Mouse (Mus musculus) liver, embryonic 14.5 days (tissue): ENCODE measurements around the gene Dnm1. TPM values are rescaled to one million over a fixed set of nuclear protein-coding genes. Genes with fewer than 3 reads are reported as not detected.

Source experiments
- ATAC-seq: fragments of 200-750 bp; cut with Nextera tagmentation; 2 replicates; pipeline ENCODE4 v1.8.0; 2017; ENCODE audit warnings: moderate number of reproducible peaks, mild to moderate bottlenecking, moderate library complexity; ENCODE audit not compliant: insufficient read depth
- DNase-seq, 3 experiments: peaks; one replicate each; pipeline ENCODE4 v3.0.0-alpha.2; 2012 to 2013; ENCODE audit warnings: low read depth in 3 of 3, low spot score in 3 of 3
- H3K27ac ChIP-seq: fragments of 300-500 bp; sonication (generic); 2 replicates; pipeline ENCODE4 v1.5.1; 2014; ENCODE audit warnings: moderate library complexity, mild to moderate bottlenecking, control low read depth, inconsistent platforms
- H3K27me3 ChIP-seq: fragments of 300-500 bp; sonication (generic); 2 replicates; pipeline ENCODE4 v1.6.1; 2014; ENCODE audit warnings: mild to moderate bottlenecking, low read length, moderate library complexity; ENCODE audit not compliant: control insufficient read depth, insufficient read depth
- H3K36me3 ChIP-seq: fragments of 300-500 bp; sonication (generic); replicated peaks from 2 replicates; pipeline ENCODE4 v1.6.1; 2014; ENCODE audit warnings: low read depth; ENCODE audit not compliant: control insufficient read depth, insufficient read depth
- H3K4me1 ChIP-seq, 2 experiments: fragments of 200-500 bp in 1 of 2; fragments of 300-500 bp in 1 of 2; sonication (generic) in 1 of 2; replicated peaks; 2 replicates each; pipeline ENCODE4 v1.6.1; 2012 to 2014; ENCODE audit warnings: antibody characterized with exemption in 1 of 2, inconsistent platforms in 1 of 2, low read length in 1 of 2; ENCODE audit not compliant: control insufficient read depth in 2 of 2, insufficient read depth in 2 of 2
- H3K4me2 ChIP-seq: fragments of 300-500 bp; sonication (generic); 2 replicates; pipeline ENCODE4 v1.6.1; 2014; ENCODE audit warnings: low read depth, mild to moderate bottlenecking, control low read depth, moderate library complexity
- H3K4me3 ChIP-seq, 2 experiments: fragments of 200-500 bp in 1 of 2; fragments of 300-500 bp in 1 of 2; sonication (generic) in 1 of 2; 2 replicates each; pipeline ENCODE4 v1.5.1; 2012 to 2014; ENCODE audit warnings: low read depth in 2 of 2, low read length in 2 of 2, mild to moderate bottlenecking in 2 of 2, control low read depth in 1 of 2, inconsistent platforms in 1 of 2, moderate library complexity in 1 of 2; ENCODE audit not compliant: insufficient read depth in 1 of 2
- H3K9ac ChIP-seq: fragments of 300-500 bp; sonication (generic); replicated peaks from 2 replicates; pipeline ENCODE4 v1.6.1; 2014; ENCODE audit warnings: mild to moderate bottlenecking, control low read depth, moderate library complexity
- H3K9me3 ChIP-seq: fragments of 300-500 bp; sonication (generic); 2 replicates; pipeline ENCODE4 v1.6.1; 2016; ENCODE audit warnings: low read length, mixed read lengths; ENCODE audit not compliant: control insufficient read depth
- CTCF ChIP-seq: IDR thresholded peaks from 2 replicates; pipeline ENCODE4 v1.5.1; 2016; ENCODE audit warnings: antibody characterized with exemption, low read depth, control low read depth
- EP300 ChIP-seq: IDR thresholded peaks from 2 replicates; pipeline ENCODE4 v1.6.1; 2016; ENCODE audit warnings: antibody characterized with exemption, low read depth
- WGBS: fragments of 180-500 bp; shearing (Covaris S2); extraction: QIAGEN DNeasy Blood & Tissue Kit; methylation state at CpG from one replicate; pipeline ENCODE4 v1.1.7; 2014; ENCODE audit not compliant: insufficient replicate concordance; 5-methylcytosine and 5-hydroxymethylcytosine counted together
- polyA plus RNA-seq, 2 experiments: library from polyadenylated mRNA; depleted of rRNA in 1 of 2; stranded (reverse) in 1 of 2; unstranded in 1 of 2; fragments of >200 nt; fragmentation: Nextera tagmentation in 1 of 2; extraction: Ambion mirVana in 1 of 2; gene quantifications; 2 replicates each; pipeline versions ENCODE4 v1.2.1 to v1.2.3; 2012 to 2014

The Dnm1 gene
- polyA plus RNA-seq, 2 experiments, result 0.43 to 2.9 TPM

DNA sequence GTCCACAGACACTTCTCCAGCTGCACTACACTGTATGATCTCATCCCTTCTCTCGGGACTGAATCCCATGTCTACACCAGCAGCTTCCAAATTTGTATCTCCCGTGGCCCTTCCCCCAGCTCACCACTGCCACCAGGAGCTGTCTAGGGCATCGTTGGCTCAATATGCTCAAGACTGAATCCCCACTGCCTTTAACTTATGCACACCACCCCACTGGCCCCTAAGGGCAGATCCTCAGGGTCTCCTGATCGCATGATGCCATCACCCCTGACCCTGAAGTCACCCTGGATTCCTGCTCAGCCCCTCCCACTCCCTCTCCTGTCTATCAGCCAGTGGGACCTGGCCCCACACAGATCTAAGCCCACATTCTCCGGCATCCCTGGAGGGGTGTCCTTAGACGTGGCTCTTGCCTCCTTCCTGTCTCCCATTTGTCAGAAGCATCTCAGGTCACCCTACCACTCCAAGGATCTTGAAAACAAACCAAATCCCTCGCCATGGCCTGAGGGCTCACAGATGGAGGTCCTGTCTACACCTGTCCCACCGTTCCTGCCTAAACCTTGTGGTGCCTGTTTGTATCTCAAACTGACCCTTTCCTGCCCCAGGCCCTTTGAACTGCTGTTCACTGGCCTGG, 3.4 kb downstream of the Dnm1 start:
- Histone ChIP-seq H3K27ac (no peak overlapping the region), H3K9me3 (no peaks in the 10 kb centered on the region), H3K27me3 (peaks cover 22% of the 10 kb centered on the region), H3K36me3 (no peaks in the 10 kb centered on the region), H3K9ac (no peak overlapping the region), H3K4me2 (no peak overlapping the region), H3K4me3 (no peak overlapping the region), H3K4me1 (peaks cover 2 to 5% of the 10 kb centered on the region in 2 experiments; a peak in 2 of 4 replicates)
- TF ChIP-seq CTCF (no peak), EP300 (no peak)
- WGBS, result 49% methylated on average over 8 of the region's 8 CpGs
- ATAC-seq, result no peak
- no peak for DNase-seq

- Histone ChIP-seq H3K9me3 (no peaks in the 10 kb centered on the region), H3K9ac (no peak overlapping the region), H3K27ac (no peak overlapping the region), H3K4me1 (peaks cover 0 to under 1% of the 10 kb centered on the region in 2 experiments; a peak in 1 of 4 replicates), H3K27me3 (peaks cover 22% of the 10 kb centered on the region), H3K36me3 (no peaks in the 10 kb centered on the region), H3K4me2 (no peak overlapping the region), H3K4me3 (no peak overlapping the region)
- DNase-seq (no peak), ATAC-seq (no peak)
- TF ChIP-seq EP300 (no peak), CTCF (no peak)
- 73% methylated on average over 11 of the region's 11 CpGs for WGBS
Measured at GRCm38 (mm10) chr2:32348311-32348710, 4.8 kb downstream of the Dnm1 start.

DNA sequence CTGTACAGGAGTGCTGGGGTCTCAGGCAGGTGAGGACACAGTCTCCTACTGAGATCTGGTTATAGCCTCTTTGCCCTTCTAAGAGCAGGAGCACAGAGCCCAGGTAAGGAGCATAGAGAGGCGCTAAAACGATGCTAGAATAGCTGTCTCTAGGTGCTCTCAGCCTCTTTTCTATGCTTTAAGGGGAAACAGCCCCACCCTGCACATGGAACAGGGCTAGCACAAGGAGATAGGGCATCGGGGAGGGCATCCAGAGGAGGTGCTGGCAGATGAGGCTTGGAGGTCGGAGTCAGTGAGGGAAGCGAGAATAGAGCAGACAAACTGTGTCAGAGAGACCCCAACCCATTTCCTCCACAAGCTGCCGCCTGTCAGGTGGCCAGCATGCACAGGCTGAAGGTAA, 6.1 kb downstream of the Dnm1 start:
- no peak for TF ChIP-seq EP300
- TF ChIP-seq CTCF, result no peak
- DNase-seq (no peak), ATAC-seq (no peak)
- H3K4me3 ChIP-seq, result no peak overlapping the region
- H3K4me2 ChIP-seq, result no peak overlapping the region
- H3K9me3 ChIP-seq, result no peaks in the 10 kb centered on the region
- H3K36me3 ChIP-seq, result no peaks in the 10 kb centered on the region
- H3K9ac ChIP-seq, result no peak overlapping the region
- H3K4me1 ChIP-seq, result no peaks in the 10 kb centered on the region
- peaks cover 12% of the 10 kb centered on the region for H3K27me3 ChIP-seq
- H3K27ac ChIP-seq, result no peak overlapping the region
- WGBS, result 42% methylated on average over 6 of the region's 6 CpGs

DNA sequence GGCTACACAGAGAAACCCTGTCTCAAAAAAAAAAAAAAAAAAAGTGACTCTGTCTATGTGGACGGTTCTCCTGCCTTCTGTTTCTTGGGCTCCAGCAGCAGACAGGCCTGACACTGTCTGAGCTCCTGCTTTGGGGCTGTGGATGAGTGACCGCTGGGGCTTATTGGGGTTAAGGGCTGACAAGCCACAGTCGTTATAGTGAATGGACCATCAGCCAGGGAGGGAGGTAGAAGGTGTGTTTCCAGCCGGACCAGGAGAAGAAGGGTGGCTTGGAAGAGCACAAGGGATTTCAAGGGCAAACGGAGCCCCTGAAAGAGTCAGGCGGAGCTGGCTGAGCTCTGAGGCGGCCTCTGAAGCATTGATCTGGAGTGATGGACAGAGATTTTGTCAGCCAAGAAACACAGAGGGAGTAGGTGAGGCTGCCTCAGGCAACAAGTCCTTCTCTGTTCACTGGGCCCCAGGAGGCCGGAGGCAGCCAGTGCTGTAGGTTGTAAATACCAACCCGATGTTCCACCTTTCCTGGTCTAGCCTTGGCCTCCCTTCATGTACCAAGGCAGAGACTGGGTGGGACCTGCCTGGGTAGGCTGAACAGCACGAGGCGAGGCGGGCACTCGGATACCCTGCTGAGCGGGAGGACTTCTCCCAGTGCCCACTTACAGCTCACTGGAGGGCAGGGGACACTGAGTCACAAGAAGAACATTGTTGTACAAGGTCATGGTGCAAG, 8.4 kb downstream of the Dnm1 start:
- Histone ChIP-seq H3K4me1 (no peaks in the 10 kb centered on the region), H3K4me3 (no peak overlapping the region), H3K4me2 (no peak overlapping the region), H3K36me3 (no peaks in the 10 kb centered on the region), H3K9me3 (no peaks in the 10 kb centered on the region), H3K27ac (no peak overlapping the region), H3K9ac (no peak overlapping the region), H3K27me3 (no peaks in the 10 kb centered on the region)
- DNase-seq, result no peak
- no peak for ATAC-seq
- TF ChIP-seq CTCF (no peak), EP300 (no peak)
- 60% methylated on average over 14 of the region's 14 CpGs for WGBS

DNA sequence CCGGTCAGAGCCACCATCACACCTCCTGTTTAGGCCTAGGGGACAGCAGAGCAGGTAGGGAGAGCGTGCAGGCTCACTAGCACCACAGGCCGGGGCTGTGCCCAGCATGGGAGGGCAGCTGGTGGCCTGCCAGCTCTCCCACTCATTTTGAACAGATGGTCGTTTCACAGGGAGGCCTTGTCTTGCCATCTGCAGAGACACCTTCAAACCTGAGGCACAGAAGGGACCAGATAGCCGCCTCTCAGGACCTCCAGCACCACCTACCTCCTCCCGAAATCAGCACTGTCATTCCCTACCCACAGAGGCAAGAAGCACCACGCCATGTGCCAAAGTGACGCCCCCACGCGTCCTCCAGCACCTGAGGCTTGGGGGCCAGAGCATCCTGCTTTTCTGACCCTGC, 9.1 kb downstream of the Dnm1 start:
- H3K4me2 ChIP-seq, result no peak overlapping the region
- 56% methylated on average over 10 of the region's 10 CpGs for WGBS
- no peak overlapping the region for H3K4me3 ChIP-seq
- H3K27me3 ChIP-seq, result no peaks in the 10 kb centered on the region
- no peaks in the 10 kb centered on the region for H3K4me1 ChIP-seq
- ATAC-seq (no peak), DNase-seq (no peak)
- no peak overlapping the region for H3K9ac ChIP-seq
- TF ChIP-seq EP300 (no peak), CTCF (no peak)
- H3K27ac ChIP-seq, result no peak overlapping the region
- no peaks in the 10 kb centered on the region for H3K36me3 ChIP-seq
- no peaks in the 10 kb centered on the region for H3K9me3 ChIP-seq
